Mouse (Mus musculus) embryonic facial prominence, embryonic 15.5 days (tissue): ENCODE measurements around the gene Tpt1. TPM values are rescaled to one million over a fixed set of nuclear protein-coding genes. Genes with fewer than 3 reads are reported as not detected.
"Not testable (repeated sequence)": the region's sequence is repeated elsewhere in the genome, so short reads cannot be mapped to it uniquely, and the experiment has no call there.

ENCODE experiments used
- ATAC-seq: fragments of 200-750 bp; cut with Nextera tagmentation; 2 replicates; pipeline ENCODE4 v1.8.0; 2017; ENCODE audit warnings: low read depth, moderate TSS enrichment; ENCODE audit not compliant: insufficient number of reproducible peaks, low FRiP score, low TSS enrichment
- H3K27ac ChIP-seq: fragments of 300-500 bp; sonication (generic); replicated peaks from 2 replicates; pipeline ENCODE4 v1.5.1; 2015; ENCODE audit warnings: mild to moderate bottlenecking, inconsistent platforms
- H3K27me3 ChIP-seq: fragments of 300-500 bp; sonication (generic); 2 replicates; pipeline ENCODE4 v1.6.1; 2015; ENCODE audit warnings: inconsistent platforms
- H3K36me3 ChIP-seq: fragments of 300-500 bp; sonication (generic); 2 replicates; pipeline ENCODE4 v1.6.1; 2015; ENCODE audit warnings: mild to moderate bottlenecking, inconsistent platforms
- H3K4me1 ChIP-seq: fragments of 300-500 bp; sonication (generic); 2 replicates; pipeline ENCODE4 v1.6.1; 2015; ENCODE audit warnings: inconsistent platforms
- H3K4me2 ChIP-seq: fragments of 300-500 bp; sonication (generic); replicated peaks from 2 replicates; pipeline ENCODE4 v1.6.1; 2015; ENCODE audit warnings: mild to moderate bottlenecking, inconsistent platforms
- H3K4me3 ChIP-seq: fragments of 300-500 bp; sonication (generic); replicated peaks from 2 replicates; pipeline ENCODE4 v1.5.1; 2015; ENCODE audit warnings: mild to moderate bottlenecking, inconsistent platforms
- H3K9ac ChIP-seq: fragments of 300-500 bp; sonication (generic); 2 replicates; pipeline ENCODE4 v1.6.1; 2015; ENCODE audit warnings: inconsistent platforms
- H3K9me3 ChIP-seq: fragments of 300-500 bp; sonication (generic); replicated peaks from 2 replicates; pipeline ENCODE4 v1.6.1; 2016; ENCODE audit warnings: inconsistent platforms
- WGBS: fragments of 180-500 bp; shearing (Covaris S2); methylation state at CpG from one replicate; pipeline ENCODE4 v1.1.7; 2015; 5-methylcytosine and 5-hydroxymethylcytosine counted together
- polyA plus RNA-seq: library from polyadenylated mRNA; unstranded; fragments of >200 nt; fragmentation: Nextera tagmentation; extraction: Ambion mirVana; gene quantifications from 2 replicates; pipeline ENCODE4 v1.2.1, GENCODE M21; 2015

The Tpt1 gene
- polyA plus RNA-seq, 1 experiment from 2014 or later = 1,119 TPM

DNA sequence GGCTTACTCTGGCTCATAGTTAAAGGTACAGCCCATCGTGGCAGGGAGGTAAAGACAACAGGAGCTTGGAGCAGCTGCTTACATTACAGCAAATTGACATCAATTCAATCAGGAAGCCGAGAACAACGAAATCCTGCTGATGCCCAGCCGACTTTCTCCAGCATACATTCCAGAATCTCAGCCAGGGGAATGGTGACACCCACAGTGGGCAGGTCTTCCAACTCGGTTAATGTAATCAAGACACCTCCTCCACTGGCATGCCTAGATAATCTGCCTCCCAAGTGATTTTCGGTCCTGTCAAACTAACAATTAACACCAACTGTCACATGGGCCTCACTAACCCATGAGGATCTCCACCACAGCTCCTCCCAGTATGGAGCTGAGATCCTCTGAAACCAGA, 17.8 kb downstream of the Tpt1 start:
- Histone ChIP-seq H3K4me3 (no peak overlapping the region), H3K4me2 (no peak overlapping the region), H3K36me3 (no peaks in the 10 kb centered on the region), H3K27me3 (no peaks in the 10 kb centered on the region), H3K9ac (no peak overlapping the region), H3K27ac (no peak overlapping the region), H3K9me3 (no peaks in the 10 kb centered on the region), H3K4me1 (peaks cover 13% of the 10 kb centered on the region)
- WGBS = 87% methylated on average over 6 of the region's 6 CpGs
- ATAC-seq = no peak

- Histone ChIP-seq H3K9ac (no peak overlapping the region), H3K27me3 (no peaks in the 10 kb centered on the region), H3K27ac (peak overlapping the region; percentile 58; the same call in 1 of the 2 replicates), H3K9me3 (no peaks in the 10 kb centered on the region), H3K4me1 (peaks cover 13% of the 10 kb centered on the region), H3K4me2 (no peak overlapping the region), H3K36me3 (no peaks in the 10 kb centered on the region), H3K4me3 (no peak overlapping the region)
- peak; percentile 88 for ATAC-seq
- WGBS = 10% methylated on average over 7 of the region's 7 CpGs
Measured at GRCm38 (mm10) chr14:75863549-75864409, 18.9 kb downstream of the Tpt1 start.

DNA sequence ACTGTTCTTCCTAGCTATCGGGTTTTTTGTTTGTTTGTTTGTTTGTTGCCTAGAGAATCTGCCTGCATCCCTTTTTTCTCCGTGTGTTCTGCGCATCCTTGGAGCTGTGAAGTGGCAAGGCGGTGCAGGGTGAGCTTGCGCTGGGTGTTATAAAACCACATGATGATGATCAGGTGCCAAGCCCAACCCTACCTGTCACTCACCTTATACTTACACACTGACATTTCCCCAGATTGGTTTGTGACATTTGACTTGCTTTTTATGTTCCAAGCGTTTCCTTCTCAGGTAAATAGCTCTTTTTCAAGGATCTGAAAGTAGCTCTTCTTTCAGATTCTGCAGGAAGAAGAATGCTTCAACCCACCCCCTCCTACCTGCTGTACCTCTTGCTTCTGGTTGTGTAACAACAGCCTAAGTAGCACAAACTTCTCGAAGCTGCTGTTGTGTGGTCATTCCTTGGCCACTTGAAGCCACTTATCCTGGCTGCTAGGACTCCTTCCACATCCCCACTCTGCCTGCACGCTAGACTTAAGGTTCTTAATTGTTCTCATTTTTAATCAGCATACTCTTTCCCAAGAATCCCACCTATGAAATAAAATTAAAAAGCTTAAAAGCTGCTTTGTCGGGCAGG, 21.9 kb downstream of the Tpt1 start:
- no peaks in the 10 kb centered on the region for H3K9me3 ChIP-seq
- H3K36me3 ChIP-seq = no peaks in the 10 kb centered on the region
- no peak for ATAC-seq
- H3K4me1 ChIP-seq = peaks cover 13% of the 10 kb centered on the region
- H3K4me2 ChIP-seq = no peak overlapping the region
- no peak overlapping the region for H3K4me3 ChIP-seq
- 76% methylated on average over 9 of the region's 9 CpGs for WGBS
- H3K27me3 ChIP-seq = no peaks in the 10 kb centered on the region
- H3K9ac ChIP-seq = no peak overlapping the region
- no peak overlapping the region for H3K27ac ChIP-seq

GRCm38 (mm10) chr14:75868028-75868427, 23.1 kb downstream of the Tpt1 start:
- 66% methylated on average over 3 of the region's 3 CpGs for WGBS
- not testable (repeated sequence) for H3K9me3 ChIP-seq
- H3K4me1 ChIP-seq = peaks cover 11% of the 10 kb centered on the region

DNA sequence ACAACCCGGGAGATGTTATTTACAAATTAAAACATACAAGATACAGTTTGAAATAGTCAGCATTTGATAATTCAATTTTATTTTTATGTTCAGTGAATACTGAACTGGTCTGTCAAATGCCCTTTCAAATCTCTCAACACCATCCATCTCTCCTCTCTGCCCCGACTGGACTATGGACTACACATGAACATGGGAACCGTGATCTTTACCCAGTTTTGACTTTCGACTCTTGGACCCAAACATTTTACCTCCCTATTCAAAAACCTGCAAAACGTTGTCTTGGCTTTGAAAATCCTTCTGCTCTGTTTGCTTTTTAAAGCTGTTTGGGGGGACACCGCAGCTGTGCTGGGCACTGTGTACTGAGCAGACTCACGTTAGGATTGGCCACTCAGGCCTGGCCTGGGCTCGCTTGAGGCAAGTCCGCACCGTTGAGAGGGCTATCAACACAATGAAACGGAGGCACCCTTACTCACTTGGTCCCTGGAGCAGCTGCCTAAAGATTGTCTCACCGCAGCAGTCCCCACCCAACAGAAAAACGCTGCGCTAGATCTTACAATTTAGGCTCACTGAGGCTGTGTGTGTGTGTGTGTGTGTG, 25.0 kb downstream of the Tpt1 start:
- Histone ChIP-seq H3K27me3 (no peaks in the 10 kb centered on the region), H3K4me3 (no peak overlapping the region), H3K9me3 (no peaks in the 10 kb centered on the region), H3K4me1 (no peaks in the 10 kb centered on the region), H3K36me3 (no peaks in the 10 kb centered on the region), H3K4me2 (no peak overlapping the region), H3K9ac (no peak overlapping the region), H3K27ac (no peak overlapping the region)
- no peak for ATAC-seq
- WGBS = 77% methylated on average over 14 of the region's 14 CpGs

More at GRCm38 (mm10) chr14:75868028-75868427, 23.1 kb downstream of the Tpt1 start:
- not testable (repeated sequence) for H3K4me3 ChIP-seq, H3K4me2 ChIP-seq, ATAC-seq, H3K9ac ChIP-seq, H3K36me3 ChIP-seq, H3K27me3 ChIP-seq, H3K27ac ChIP-seq

GRCm38 (mm10) chr14:75870631-75871030, 25.7 kb downstream of the Tpt1 start:
- Histone ChIP-seq H3K9me3 (no peaks in the 10 kb centered on the region), H3K4me1 (no peaks in the 10 kb centered on the region), H3K4me3 (peak overlapping the region; percentile 21), H3K36me3 (no peaks in the 10 kb centered on the region), H3K27ac (no peak overlapping the region), H3K4me2 (0 out of 2 replicates have a peak overlapping the region, but pooled peaks have one; percentile 22), H3K27me3 (no peaks in the 10 kb centered on the region), H3K9ac (no peak overlapping the region)
- 0 out of 2 replicates have a peak, but pooled peaks have one; percentile 52 for ATAC-seq
- WGBS = 18% methylated on average over 9 of the region's 10 CpGs

DNA sequence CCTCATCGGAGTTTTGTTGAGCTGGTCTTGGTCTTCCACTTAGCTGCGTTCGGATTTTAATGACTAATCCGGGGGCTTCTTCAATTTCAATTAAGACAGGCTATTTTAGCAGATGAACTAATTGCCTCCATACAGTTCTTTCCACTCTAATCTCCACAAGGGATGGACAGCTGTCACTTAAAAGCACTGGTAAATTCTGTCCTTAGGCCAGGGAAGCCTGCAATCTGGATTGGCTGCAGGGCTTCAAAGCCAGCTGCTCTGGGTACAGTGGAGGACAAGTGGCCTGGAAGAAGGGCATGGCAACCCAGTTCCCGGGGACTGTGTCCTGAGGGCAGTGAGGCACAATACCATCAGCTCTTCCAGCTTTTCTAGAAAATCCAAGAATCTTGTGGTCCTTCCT, 26.2 kb downstream of the Tpt1 start:
- H3K4me1 ChIP-seq = peaks cover under 1% of the 10 kb centered on the region; the same call in 1 of the 2 replicates
- no peak overlapping the region for H3K27ac ChIP-seq
- no peak overlapping the region for H3K9ac ChIP-seq
- no peaks in the 10 kb centered on the region for H3K36me3 ChIP-seq
- 5% methylated on average over 4 of the region's 5 CpGs for WGBS
- H3K9me3 ChIP-seq = no peaks in the 10 kb centered on the region
- ATAC-seq = peak; percentile 55; the same call in 1 of the 2 replicates
- no peaks in the 10 kb centered on the region for H3K27me3 ChIP-seq
- H3K4me2 ChIP-seq = no peak overlapping the region
- no peak overlapping the region for H3K4me3 ChIP-seq

GRCm38 (mm10) chr14:75871750-75872149, 26.9 kb downstream of the Tpt1 start:
- H3K27me3 ChIP-seq = no peaks in the 10 kb centered on the region
- H3K27ac ChIP-seq = no peak overlapping the region
- H3K4me1 ChIP-seq = peaks cover 7% of the 10 kb centered on the region
- ATAC-seq = no peak
- H3K4me3 ChIP-seq = no peak overlapping the region
- 87% methylated on average over 4 of the region's 4 CpGs for WGBS
- no peaks in the 10 kb centered on the region for H3K9me3 ChIP-seq
- no peak overlapping the region for H3K4me2 ChIP-seq
- no peak overlapping the region for H3K9ac ChIP-seq
- H3K36me3 ChIP-seq = no peaks in the 10 kb centered on the region

DNA sequence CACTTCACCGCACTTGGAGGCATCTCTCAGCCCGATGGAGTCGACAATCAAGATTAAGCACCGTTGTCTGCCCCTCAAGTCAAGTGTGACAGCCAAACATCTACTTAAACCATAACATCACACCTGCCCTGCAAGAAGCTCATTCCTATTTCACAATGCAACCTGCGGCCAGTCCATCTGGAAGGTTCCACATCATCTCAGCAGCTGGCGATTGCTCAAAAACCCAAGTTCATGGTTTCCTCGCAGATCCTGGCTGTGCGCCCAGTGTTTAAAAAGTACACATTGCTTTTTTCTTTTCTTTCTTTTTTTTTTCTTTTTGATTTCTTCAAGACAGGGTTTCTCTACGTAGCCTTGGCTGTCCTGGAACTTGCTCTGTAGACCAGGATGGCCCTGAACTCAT, 28.7 kb downstream of the Tpt1 start:
- no peak overlapping the region for H3K4me3 ChIP-seq
- no peak overlapping the region for H3K27ac ChIP-seq
- peaks cover 9% of the 10 kb centered on the region for H3K4me1 ChIP-seq
- WGBS = 62% methylated on average over 9 of the region's 9 CpGs
- no peaks in the 10 kb centered on the region for H3K27me3 ChIP-seq
- no peaks in the 10 kb centered on the region for H3K36me3 ChIP-seq
- H3K9ac ChIP-seq = no peak overlapping the region
- H3K4me2 ChIP-seq = no peak overlapping the region
- no peak for ATAC-seq
- no peaks in the 10 kb centered on the region for H3K9me3 ChIP-seq

DNA sequence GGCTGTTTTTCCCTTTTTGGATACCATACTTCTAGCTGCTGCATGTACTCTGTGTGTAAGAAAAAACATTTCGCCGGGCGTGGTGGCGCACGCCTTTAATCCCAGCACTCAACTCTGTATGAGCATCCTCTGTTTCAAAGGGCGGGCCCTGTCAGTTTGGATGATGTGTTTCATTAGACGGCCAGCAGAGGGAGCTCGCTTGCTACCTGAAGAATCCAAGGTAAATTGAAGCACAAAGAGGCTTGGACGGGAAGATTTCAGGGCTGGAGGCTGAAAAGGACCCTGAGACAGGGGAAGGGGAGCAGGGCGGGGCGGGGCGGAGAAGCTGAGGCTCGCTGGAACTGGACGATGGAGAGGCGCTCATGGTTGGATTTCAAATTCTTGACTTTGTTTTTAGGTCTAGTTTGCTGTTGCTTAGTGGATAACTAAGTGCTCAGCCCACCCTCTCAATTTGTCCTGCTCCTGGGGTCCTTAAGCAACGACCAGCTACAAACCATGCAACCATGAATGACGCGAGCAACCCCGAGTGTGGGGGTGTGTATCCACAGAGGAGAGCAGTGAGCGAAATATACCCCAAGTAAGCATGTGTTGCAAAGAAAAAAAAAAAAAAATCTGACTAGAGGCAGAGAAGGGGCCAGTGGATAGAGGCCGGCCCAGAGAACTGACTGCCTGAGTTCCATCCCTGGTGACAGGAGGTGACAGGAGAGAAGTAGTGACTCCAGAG, 31.6 kb downstream of the Tpt1 start:
- H3K4me2 ChIP-seq = peak overlapping the region; percentile 47
- no peak overlapping the region for H3K27ac ChIP-seq
- H3K4me1 ChIP-seq = peaks cover 9% of the 10 kb centered on the region
- 0 out of 2 replicates have a peak overlapping the region, but pooled peaks have one; percentile 12 for H3K4me3 ChIP-seq
- H3K9ac ChIP-seq = peak overlapping the region; percentile 16; the same call in 1 of the 2 replicates
- no peaks in the 10 kb centered on the region for H3K27me3 ChIP-seq
- 9% methylated on average over 21 of the region's 21 CpGs for WGBS
- peak; percentile 64 for ATAC-seq
- no peaks in the 10 kb centered on the region for H3K9me3 ChIP-seq
- no peaks in the 10 kb centered on the region for H3K36me3 ChIP-seq

DNA sequence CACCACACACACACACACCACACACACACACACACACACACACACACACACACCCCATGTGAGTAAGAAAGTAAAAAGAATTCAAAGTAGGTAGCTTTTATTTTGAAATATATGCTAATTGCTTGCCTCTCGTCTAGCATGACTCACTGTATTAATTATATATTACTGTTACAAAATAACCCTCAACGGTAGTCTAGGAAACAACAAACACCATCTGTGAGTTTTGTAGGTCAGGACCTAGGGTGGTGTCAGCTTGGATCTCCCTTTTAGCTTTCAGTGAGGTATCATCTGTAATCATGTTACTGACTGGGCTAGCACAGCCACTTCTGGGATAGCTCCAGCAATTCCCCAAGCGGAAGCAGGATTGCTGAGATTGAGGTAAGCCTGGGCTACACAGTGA, 32.4 kb downstream of the Tpt1 start:
- H3K9ac ChIP-seq = no peak overlapping the region
- ATAC-seq = no peak

More for the DNA sequence above, 32.4 kb downstream of the Tpt1 start:
- no peaks in the 10 kb centered on the region for H3K36me3 ChIP-seq
- 51% methylated on average over 3 of the region's 3 CpGs for WGBS
- no peak overlapping the region for H3K4me2 ChIP-seq
- H3K4me3 ChIP-seq = no peak overlapping the region
- H3K27ac ChIP-seq = no peak overlapping the region
- H3K9me3 ChIP-seq = no peaks in the 10 kb centered on the region
- peaks cover 11% of the 10 kb centered on the region for H3K4me1 ChIP-seq
- no peaks in the 10 kb centered on the region for H3K27me3 ChIP-seq
